Mouse (Mus musculus) MEL (cell line): Measurements from ENCODE around the gene Olfr883. TPM values are rescaled to one million over a fixed set of nuclear protein-coding genes. Genes with fewer than 3 reads are reported as not detected.
A peak's percentile ranks its signal among the peaks of the same experiment; 100 is the strongest.

Experiments
- DNase-seq: peaks from one replicate; pipeline ENCODE4 v3.0.0; 2011; ENCODE audit warnings: low read depth, low spot score
- H3K27ac ChIP-seq: 2 replicates; pipeline ENCODE4 v1.5.1; 2012; ENCODE audit warnings: low read depth, mild to moderate bottlenecking, control low read depth, low read length, moderate library complexity; ENCODE audit not compliant: control insufficient read depth
- H3K27me3 ChIP-seq, 2 experiments: fragments of 150-350 bp in 1 of 2; sonication (generic) in 1 of 2; 2 replicates each; pipeline ENCODE4 v1.6.1; 2012; ENCODE audit warnings: low read length in 2 of 2, mild to moderate bottlenecking in 2 of 2, improper control_type of control experiment in 1 of 2, moderate library complexity in 1 of 2; ENCODE audit not compliant: insufficient read depth in 2 of 2, control insufficient read depth in 1 of 2
- H3K36me3 ChIP-seq, 2 experiments: 2 replicates each; pipeline ENCODE4 v1.6.1; 2012 to 2014; ENCODE audit warnings: low read length in 2 of 2, improper control_type of control experiment in 1 of 2, inconsistent platforms in 1 of 2, mild to moderate bottlenecking in 1 of 2; ENCODE audit not compliant: insufficient read depth in 2 of 2, control insufficient read depth in 1 of 2
- H3K4me1 ChIP-seq, 2 experiments: fragments of 150-350 bp in 1 of 2; sonication (generic) in 1 of 2; 2 replicates each; pipeline ENCODE4 v1.6.1; 2012; ENCODE audit warnings: low read length in 2 of 2, improper control_type of control experiment in 1 of 2, mild to moderate bottlenecking in 1 of 2; ENCODE audit not compliant: insufficient read depth in 2 of 2, control insufficient read depth in 1 of 2
- H3K4me3 ChIP-seq, 2 experiments: fragments of 150-350 bp in 1 of 2; sonication (generic) in 1 of 2; 2 replicates each; pipeline ENCODE4 v1.5.1; 2012; ENCODE audit warnings: low read depth in 2 of 2, low read length in 2 of 2, mild to moderate bottlenecking in 2 of 2, moderate library complexity in 2 of 2, control low read depth in 1 of 2, improper control_type of control experiment in 1 of 2; ENCODE audit not compliant: control insufficient read depth in 1 of 2, insufficient read depth in 1 of 2
- H3K79me2 ChIP-seq: 2 replicates; pipeline ENCODE4 v1.6.1; 2012; ENCODE audit warnings: mild to moderate bottlenecking, low read length, moderate library complexity; ENCODE audit not compliant: control insufficient read depth, poor library complexity, insufficient read depth
- H3K9ac ChIP-seq: 2 replicates; pipeline ENCODE4 v1.6.1; 2012; ENCODE audit warnings: low read depth, mild to moderate bottlenecking, control low read depth, low read length, moderate library complexity; ENCODE audit not compliant: control insufficient read depth, poor library complexity, severe bottlenecking
- H3K9me3 ChIP-seq: fragments of 150-350 bp; sonication (generic); replicated peaks from 2 replicates; pipeline ENCODE4 v1.6.1; 2012; ENCODE audit warnings: mild to moderate bottlenecking, low read length, improper control_type of control experiment, moderate library complexity; ENCODE audit not compliant: insufficient read depth
- CHD2 ChIP-seq: IDR thresholded peaks from 2 replicates; pipeline ENCODE4 v1.6.1; 2011; ENCODE audit warnings: low read length, improper control_type of control experiment
- CTCF ChIP-seq, 3 experiments: IDR thresholded peaks in 2 of 3; conservative IDR thresholded peaks in 1 of 3; 2 replicates each; pipeline ENCODE4 v1.5.1; 2011 to 2012; ENCODE audit warnings: low read length in 3 of 3, low read depth in 2 of 3, mild to moderate bottlenecking in 2 of 3, improper control_type of control experiment in 1 of 3, inconsistent platforms in 1 of 3, mixed read lengths in 1 of 3, moderate library complexity in 1 of 3; ENCODE audit not compliant: control insufficient read depth in 1 of 3, insufficient read depth in 1 of 3, poor library complexity in 1 of 3, severe bottlenecking in 1 of 3
- E2F4 ChIP-seq: IDR thresholded peaks from 2 replicates; pipeline ENCODE4 v1.6.1; 2011; ENCODE audit warnings: low read depth, low read length, improper control_type of control experiment, borderline replicate concordance
- EP300 ChIP-seq, 2 experiments: IDR thresholded peaks; 2 replicates each; pipeline ENCODE4 v1.6.1; 2011; ENCODE audit warnings: improper control_type of control experiment in 2 of 2, low read length in 2 of 2, low read depth in 1 of 2, mild to moderate bottlenecking in 1 of 2
- HCFC1 ChIP-seq: IDR thresholded peaks from 2 replicates; pipeline ENCODE4 v1.6.1; 2012; ENCODE audit warnings: low read depth, mild to moderate bottlenecking, inconsistent platforms, low read length, improper control_type of control experiment, moderate library complexity
- JUND ChIP-seq: IDR thresholded peaks from 2 replicates; pipeline ENCODE4 v1.6.1; 2011; ENCODE audit warnings: low read depth, mild to moderate bottlenecking, improper control_type of control experiment, low read length
- KAT2A ChIP-seq: conservative IDR thresholded peaks from 2 replicates; pipeline ENCODE4 v1.6.1; 2012; ENCODE audit warnings: low read depth, low read length, improper control_type of control experiment, inconsistent platforms
- MAFK ChIP-seq: IDR thresholded peaks from 2 replicates; pipeline ENCODE4 v1.6.1; 2011; ENCODE audit warnings: low read depth, mild to moderate bottlenecking, low read length, improper control_type of control experiment, borderline replicate concordance
- MAX ChIP-seq: IDR thresholded peaks from 2 replicates; pipeline ENCODE4 v1.6.1; 2011; ENCODE audit warnings: low read length, improper control_type of control experiment
- MYB ChIP-seq: IDR thresholded peaks from 2 replicates; pipeline ENCODE4 v1.6.1; 2011; ENCODE audit warnings: mild to moderate bottlenecking, low read depth, low read length, improper control_type of control experiment
- NELFE ChIP-seq: IDR thresholded peaks from 2 replicates; pipeline ENCODE4 v1.6.1; 2011; ENCODE audit warnings: low read depth, low read length, improper control_type of control experiment
- POLR2A ChIP-seq, 2 experiments: IDR thresholded peaks; 2 replicates each; pipeline ENCODE4 v1.6.1; 2011 to 2012; ENCODE audit warnings: low read length in 2 of 2, mild to moderate bottlenecking in 2 of 2, control low read depth in 1 of 2, improper control_type of control experiment in 1 of 2, low read depth in 1 of 2, moderate library complexity in 1 of 2; ENCODE audit not compliant: control insufficient read depth in 1 of 2, insufficient read depth in 1 of 2, poor library complexity in 1 of 2
- RAD21 ChIP-seq: IDR thresholded peaks from 2 replicates; pipeline ENCODE4 v1.6.1; 2011; ENCODE audit warnings: mild to moderate bottlenecking, low read depth, low read length, improper control_type of control experiment
- RCOR1 ChIP-seq: IDR thresholded peaks from 2 replicates; pipeline ENCODE4 v1.6.1; 2012; ENCODE audit warnings: low read depth, mild to moderate bottlenecking, inconsistent platforms, low read length, improper control_type of control experiment
- SMC3 ChIP-seq: IDR thresholded peaks from 2 replicates; pipeline ENCODE4 v1.6.1; 2011; ENCODE audit warnings: low read depth, low read length, improper control_type of control experiment
- UBTF ChIP-seq: IDR thresholded peaks from 2 replicates; pipeline ENCODE4 v1.6.1; 2012; ENCODE audit warnings: low read depth, mild to moderate bottlenecking, inconsistent platforms, low read length, improper control_type of control experiment, moderate library complexity, borderline replicate concordance; ENCODE audit not compliant: insufficient read depth
- USF1 ChIP-seq: IDR thresholded peaks from 2 replicates; pipeline ENCODE4 v1.6.1; 2014; ENCODE audit warnings: low read depth, mild to moderate bottlenecking, inconsistent platforms, low read length, improper control_type of control experiment, moderate library complexity
- ZKSCAN1 ChIP-seq: IDR thresholded peaks from 2 replicates; pipeline ENCODE4 v1.6.1; 2012; ENCODE audit warnings: low read depth, mild to moderate bottlenecking, inconsistent platforms, low read length, improper control_type of control experiment, moderate library complexity
- polyA plus RNA-seq, 2 experiments: library from polyadenylated mRNA; stranded (reverse) in 1 of 2; unstranded in 1 of 2; fragments of >175 nt in 1 of 2; fragments of >200 nt in 1 of 2; gene quantifications; 2 replicates each; pipeline versions ENCODE4 v1.2.1 to v1.2.4; 2012; ENCODE audit warnings: low replicate concordance in 2 of 2, low read depth in 1 of 2; ENCODE audit not compliant: insufficient read length in 2 of 2, insufficient read depth in 1 of 2, missing spikeins in 1 of 2
- total RNA-seq: library from RNA; depleted of rRNA; stranded (reverse); fragments of 300-350 nt; gene quantifications from 2 replicates; pipeline ENCODE4 v1.2.3, GENCODE M21; 2012

Olfr883 gene
- total and polyA plus RNA-seq, 3 experiments, result not detected

DNA sequence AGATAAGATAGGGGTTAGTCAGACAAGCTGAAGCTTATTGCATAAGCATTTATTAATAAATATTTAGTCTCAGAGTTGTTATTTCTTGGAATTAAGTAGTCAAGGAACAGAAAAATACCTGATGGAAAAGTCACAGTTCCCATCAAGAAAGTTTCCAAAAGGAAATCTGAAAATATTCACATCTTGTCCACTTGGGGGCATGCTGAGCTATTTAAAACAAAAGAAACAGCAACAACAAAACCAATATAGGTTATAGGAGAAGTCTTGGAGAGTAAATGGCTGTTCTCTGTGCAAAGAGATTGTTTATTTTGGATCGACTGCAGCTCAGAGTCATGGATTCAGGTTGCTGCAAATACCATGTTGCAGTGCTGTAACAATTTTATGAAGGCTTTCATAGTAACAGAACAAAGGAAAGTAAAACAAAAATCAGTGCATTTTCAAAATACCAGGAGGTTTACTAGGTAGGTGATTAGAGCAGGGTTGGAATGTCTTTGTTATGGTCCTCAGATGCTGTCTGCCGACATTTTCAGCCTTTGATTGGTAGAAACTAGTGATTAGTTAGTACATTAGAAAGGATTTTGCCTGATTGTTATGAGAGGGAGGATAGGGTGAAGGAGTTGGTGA, 26.9 kb upstream of the Olfr883 start:
- no peak overlapping the region for H3K4me3 ChIP-seq
- H3K27ac ChIP-seq, result no peak overlapping the region
- H3K79me2 ChIP-seq, result no peaks in the 10 kb centered on the region
- no peaks in the 10 kb centered on the region for H3K36me3 ChIP-seq
- no peak overlapping the region for H3K9ac ChIP-seq
- peaks cover 0 to 2% of the 10 kb centered on the region in 2 experiments; a peak in 1 of 4 replicates for H3K4me1 ChIP-seq
- TF ChIP-seq RAD21 (peak; percentile 45), SMC3 (peak; percentile 25; the same call in 1 of the 2 replicates), CTCF (IDR thresholded peaks at IDR 0.05 in 2 of 3, conservative IDR thresholded peaks at IDR 0.05 in 1 of 3; ENCODE audit: control insufficient read depth in 1 of 3, insufficient read depth in 1 of 3, low read depth in 2 of 3, low read length in 3 of 3, poor library complexity in 1 of 3, severe bottlenecking in 1 of 3) (peak in 1 of 3 experiments; percentile 28; a peak in 2 of 6 replicates), MYB (no peak)
- TF ChIP-seq, all 39 proteins: peak for 3
- Histone ChIP-seq H3K9me3 (no peaks in the 10 kb centered on the region), H3K27me3 (no peaks in the 10 kb centered on the region)
- peak; percentile 7 for DNase-seq

DNA sequence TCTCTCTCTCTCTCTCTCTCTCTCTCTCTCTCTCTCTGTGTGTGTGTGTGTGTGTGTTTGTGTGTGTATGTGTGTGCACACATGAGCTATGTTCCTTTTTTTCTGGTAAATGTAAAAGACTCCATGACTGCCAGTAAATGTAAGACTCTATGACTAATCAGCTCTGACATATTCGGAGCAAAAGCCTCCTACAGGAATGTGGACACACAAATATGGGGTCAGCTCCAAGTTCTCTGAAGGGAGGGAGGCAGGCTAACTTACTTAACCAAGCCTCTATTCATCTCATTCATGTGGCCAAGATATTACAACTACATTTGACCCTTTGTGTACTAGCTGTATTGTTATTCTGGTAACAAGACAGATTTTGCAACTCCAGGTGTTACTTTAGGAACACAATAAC, 25.6 kb upstream of the Olfr883 start:
- Histone ChIP-seq H3K79me2 (no peaks in the 10 kb centered on the region), H3K9ac (no peak overlapping the region)
- TF ChIP-seq JUND (no peak), HCFC1 (no peak), SMC3 (no peak), POLR2A (IDR thresholded peaks at IDR 0.05; ENCODE audit: control insufficient read depth in 1 of 2, insufficient read depth in 1 of 2, low read depth in 1 of 2, low read length in 2 of 2, poor library complexity in 1 of 2) (no peak), USF1 (no peak), CHD2 (no peak), ZKSCAN1 (no peak), KAT2A (no peak), E2F4 (no peak), MAX (no peak), RAD21 (no peak), MAFK (no peak), NELFE (no peak), UBTF (no peak), EP300 (IDR thresholded peaks at IDR 0.05; ENCODE audit: low read depth in 1 of 2, low read length in 2 of 2) (no peak), RCOR1 (no peak)
- TF ChIP-seq, all 39 proteins: peak for 0
- Histone ChIP-seq H3K4me3 (no peak overlapping the region), H3K4me1 (peaks cover 0 to 2% of the 10 kb centered on the region in 2 experiments; a peak in 1 of 4 replicates), H3K27ac (no peak overlapping the region), H3K27me3 (no peaks in the 10 kb centered on the region), H3K36me3 (no peaks in the 10 kb centered on the region), H3K9me3 (no peaks in the 10 kb centered on the region)
- no peak for DNase-seq
